Mouse (Mus musculus): ENCODE results near the gene Entpd7. TPM values are rescaled to one million over a fixed set of nuclear protein-coding genes. Genes with fewer than 3 reads are reported as not detected.

The Entpd7 gene
- polyA plus RNA-seq, 1 experiment from 2014 or later: 10.3 TPM

DNA sequence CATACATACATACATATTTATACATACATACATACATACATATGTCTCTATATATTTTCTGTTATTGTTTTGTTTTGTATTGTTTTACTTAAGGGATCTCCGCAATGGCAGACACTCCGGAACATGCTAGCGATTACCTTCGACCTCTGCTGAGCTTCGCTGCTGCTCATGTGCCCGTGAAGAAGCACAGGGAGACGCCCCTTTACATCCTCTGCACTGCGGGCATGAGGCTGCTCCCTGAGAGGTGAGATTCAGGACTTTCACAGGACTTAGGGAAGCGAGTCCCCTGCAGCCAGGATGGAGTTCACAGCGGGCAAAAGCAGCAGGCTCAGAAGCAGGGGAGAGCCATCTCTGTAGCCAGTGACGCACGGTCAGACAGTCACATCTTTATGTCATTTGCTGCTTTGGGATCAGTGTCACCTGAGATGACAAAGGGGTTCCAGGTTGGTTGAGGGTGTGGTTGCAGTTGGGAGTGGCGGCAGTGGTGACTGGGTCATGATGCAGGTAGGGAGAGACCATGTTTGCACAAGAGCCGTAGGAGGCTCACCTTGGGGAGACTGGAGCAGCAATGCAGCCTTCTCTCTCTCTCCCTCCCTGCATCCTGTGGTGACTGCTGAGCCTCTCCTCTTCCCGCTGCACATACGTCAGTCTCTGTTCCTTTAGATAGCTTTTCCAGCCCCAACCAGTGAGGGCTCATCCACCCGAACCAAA lies 15.5 kb downstream of the Entpd7 start:
- H3K9me3 ChIP-seq: no peaks in the 10 kb centered on the region
- no peak overlapping the region for H3K4me3 ChIP-seq
- H3K27me3 ChIP-seq: no peaks in the 10 kb centered on the region
- no peak for ATAC-seq (ENCODE audit: insufficient number of reproducible peaks, insufficient read depth, low FRiP score, low TSS enrichment, low read depth)
- no peak overlapping the region for H3K4me2 ChIP-seq
- WGBS: 87% methylated on average over 17 of the region's 17 CpGs
- no peaks in the 10 kb centered on the region for H3K4me1 ChIP-seq
- H3K9ac ChIP-seq: no peak overlapping the region
- H3K27ac ChIP-seq: no peak overlapping the region
- peaks cover 74% of the 10 kb centered on the region for H3K36me3 ChIP-seq

DNA sequence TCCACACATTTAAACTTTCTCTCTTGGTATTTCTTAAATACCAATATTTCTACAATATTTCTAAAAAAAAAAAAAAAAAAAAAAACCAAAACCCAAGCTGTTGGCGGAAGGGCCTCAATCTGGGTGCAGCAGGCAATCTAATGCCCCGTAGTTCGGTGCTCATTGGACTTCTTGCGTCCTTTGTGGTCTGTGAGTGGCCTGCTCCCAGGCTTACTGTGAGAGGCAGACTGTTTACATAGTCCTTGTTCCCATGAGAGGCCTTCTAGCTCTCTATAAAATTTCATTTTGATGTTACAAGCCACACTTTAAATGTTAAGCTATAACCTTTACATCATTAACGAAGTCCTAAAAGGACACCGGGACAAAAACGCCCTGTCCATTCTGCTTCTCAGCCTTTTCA lies 18.7 kb downstream of the Entpd7 start:
- H3K9me3 ChIP-seq: no peaks in the 10 kb centered on the region
- H3K27me3 ChIP-seq: no peaks in the 10 kb centered on the region
- no peak overlapping the region for H3K9ac ChIP-seq
- ATAC-seq (ENCODE audit: insufficient number of reproducible peaks, insufficient read depth, low FRiP score, low TSS enrichment, low read depth): no peak
- no peak overlapping the region for H3K4me3 ChIP-seq
- no peaks in the 10 kb centered on the region for H3K4me1 ChIP-seq
- H3K27ac ChIP-seq: no peak overlapping the region
- peaks cover 59% of the 10 kb centered on the region for H3K36me3 ChIP-seq
- no peak overlapping the region for H3K4me2 ChIP-seq
- WGBS: 95% methylated on average over 7 of the region's 7 CpGs

DNA sequence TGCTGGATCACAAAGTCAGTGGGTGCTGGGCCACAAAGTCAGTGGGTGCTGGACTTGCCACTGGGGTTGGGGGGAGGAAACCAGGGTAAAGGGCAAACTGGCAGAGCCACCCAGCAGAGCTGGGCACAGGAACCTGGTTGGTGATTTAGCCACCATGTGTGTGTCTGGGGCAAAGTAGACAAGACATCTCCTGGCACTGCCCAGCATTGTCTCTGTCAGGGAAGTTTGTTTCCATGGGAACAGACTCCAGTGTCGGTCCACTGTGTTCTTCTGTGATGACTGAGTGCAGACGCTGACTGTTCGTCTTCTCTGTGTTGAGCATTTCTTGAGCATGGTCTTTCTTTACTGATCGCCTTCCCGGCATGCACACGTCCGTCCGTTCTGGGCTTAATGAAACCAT lies 19.8 kb downstream of the Entpd7 start:
- Histone ChIP-seq H3K27ac (no peak overlapping the region), H3K9ac (no peak overlapping the region), H3K9me3 (no peaks in the 10 kb centered on the region), H3K4me1 (no peaks in the 10 kb centered on the region), H3K4me3 (no peak overlapping the region), H3K36me3 (peaks cover 54% of the 10 kb centered on the region), H3K4me2 (no peak overlapping the region), H3K27me3 (no peaks in the 10 kb centered on the region)
- 80% methylated on average over 8 of the region's 8 CpGs for WGBS
- no peak for ATAC-seq (ENCODE audit: insufficient number of reproducible peaks, insufficient read depth, low FRiP score, low TSS enrichment, low read depth)

- Histone ChIP-seq H3K4me3 (no peak overlapping the region), H3K9me3 (no peaks in the 10 kb centered on the region), H3K27me3 (no peaks in the 10 kb centered on the region), H3K36me3 (peaks cover 38% of the 10 kb centered on the region), H3K4me1 (no peaks in the 10 kb centered on the region), H3K27ac (no peak overlapping the region), H3K4me2 (no peak overlapping the region), H3K9ac (no peak overlapping the region)
- 64% methylated on average over 22 of the region's 22 CpGs for WGBS
- ATAC-seq (ENCODE audit: insufficient number of reproducible peaks, insufficient read depth, low FRiP score, low TSS enrichment, low read depth): no peak
These were observed 21.9 kb downstream of the Entpd7 start for GRCm38 (mm10) chr19:43711159-43711916.

GRCm38 (mm10) chr19:43711971-43712370 lies 22.5 kb downstream of the Entpd7 start:
- Histone ChIP-seq H3K27ac (no peak overlapping the region), H3K4me2 (no peak overlapping the region), H3K9me3 (no peaks in the 10 kb centered on the region), H3K4me3 (no peak overlapping the region), H3K27me3 (no peaks in the 10 kb centered on the region), H3K4me1 (no peaks in the 10 kb centered on the region), H3K9ac (no peak overlapping the region), H3K36me3 (peaks cover 34% of the 10 kb centered on the region)
- ATAC-seq (ENCODE audit: insufficient number of reproducible peaks, insufficient read depth, low FRiP score, low TSS enrichment, low read depth): no peak
- WGBS: 79% methylated on average over 5 of the region's 5 CpGs

- 93% methylated on average over 11 of the region's 11 CpGs for WGBS
- no peak overlapping the region for H3K4me2 ChIP-seq
- peaks cover 72% of the 10 kb centered on the region for H3K36me3 ChIP-seq
- no peak overlapping the region for H3K27ac ChIP-seq
- H3K4me1 ChIP-seq: no peaks in the 10 kb centered on the region
- H3K4me3 ChIP-seq: no peak overlapping the region
- no peak overlapping the region for H3K9ac ChIP-seq
- ATAC-seq (ENCODE audit: insufficient number of reproducible peaks, insufficient read depth, low FRiP score, low TSS enrichment, low read depth): no peak
- no peaks in the 10 kb centered on the region for H3K9me3 ChIP-seq
- no peaks in the 10 kb centered on the region for H3K27me3 ChIP-seq
These were observed 30.6 kb downstream of the Entpd7 start for GRCm38 (mm10) chr19:43720061-43720460.

DNA sequence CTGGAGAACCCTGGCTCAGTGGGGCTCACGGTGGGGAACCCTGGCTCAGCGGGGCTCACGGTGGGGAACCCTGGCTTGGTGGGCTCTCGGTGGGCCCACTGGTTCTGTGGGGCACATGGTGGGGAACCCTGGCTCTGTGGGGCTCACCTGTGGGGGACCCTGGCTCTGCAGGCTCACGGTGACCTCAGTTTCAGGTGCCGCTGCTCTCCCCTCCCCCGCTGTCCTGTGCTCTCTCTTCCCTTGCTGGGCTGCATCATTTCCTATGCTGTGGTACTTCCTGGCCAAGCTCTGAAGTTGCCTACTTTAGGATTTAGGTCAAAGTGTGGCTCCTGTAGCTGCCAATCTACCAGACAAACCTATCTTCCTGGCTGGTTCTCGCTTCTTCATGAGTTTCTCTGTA lies 33.4 kb downstream of the Entpd7 start:
- ATAC-seq (ENCODE audit: insufficient number of reproducible peaks, insufficient read depth, low FRiP score, low TSS enrichment, low read depth): no peak
- peaks cover 88% of the 10 kb centered on the region for H3K36me3 ChIP-seq
- WGBS: 73% methylated on average over 8 of the region's 8 CpGs
- no peak overlapping the region for H3K4me2 ChIP-seq
- no peak overlapping the region for H3K27ac ChIP-seq
- no peaks in the 10 kb centered on the region for H3K4me1 ChIP-seq
- H3K9ac ChIP-seq: no peak overlapping the region
- no peaks in the 10 kb centered on the region for H3K27me3 ChIP-seq
- no peak overlapping the region for H3K4me3 ChIP-seq
- H3K9me3 ChIP-seq: no peaks in the 10 kb centered on the region

DNA sequence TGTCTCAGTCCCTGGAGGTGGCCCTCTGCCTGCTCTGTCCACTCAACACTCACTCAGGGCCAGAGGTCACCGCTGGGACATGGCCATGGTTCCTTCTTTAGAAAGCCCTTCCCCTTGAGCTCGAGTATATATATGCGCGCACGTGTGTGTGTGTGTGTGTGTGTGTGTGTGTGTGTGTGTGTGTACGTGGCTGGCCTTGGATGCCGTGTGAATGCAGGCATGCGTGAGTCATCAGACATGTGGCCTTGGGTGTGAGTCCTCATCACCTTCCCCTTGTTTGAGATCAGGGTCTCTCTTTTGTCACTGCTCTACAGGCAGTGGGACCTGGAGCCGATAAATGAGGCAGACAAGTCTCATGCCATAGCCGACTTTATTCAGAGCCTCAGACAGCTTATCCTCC lies 34.0 kb downstream of the Entpd7 start:
- WGBS: 84% methylated on average over 10 of the region's 10 CpGs
- no peak for ATAC-seq (ENCODE audit: insufficient number of reproducible peaks, insufficient read depth, low FRiP score, low TSS enrichment, low read depth)
- Histone ChIP-seq H3K9me3 (no peaks in the 10 kb centered on the region), H3K27me3 (no peaks in the 10 kb centered on the region), H3K4me1 (no peaks in the 10 kb centered on the region), H3K4me2 (no peak overlapping the region), H3K27ac (no peak overlapping the region), H3K4me3 (no peak overlapping the region), H3K36me3 (peaks cover 88% of the 10 kb centered on the region), H3K9ac (no peak overlapping the region)

DNA sequence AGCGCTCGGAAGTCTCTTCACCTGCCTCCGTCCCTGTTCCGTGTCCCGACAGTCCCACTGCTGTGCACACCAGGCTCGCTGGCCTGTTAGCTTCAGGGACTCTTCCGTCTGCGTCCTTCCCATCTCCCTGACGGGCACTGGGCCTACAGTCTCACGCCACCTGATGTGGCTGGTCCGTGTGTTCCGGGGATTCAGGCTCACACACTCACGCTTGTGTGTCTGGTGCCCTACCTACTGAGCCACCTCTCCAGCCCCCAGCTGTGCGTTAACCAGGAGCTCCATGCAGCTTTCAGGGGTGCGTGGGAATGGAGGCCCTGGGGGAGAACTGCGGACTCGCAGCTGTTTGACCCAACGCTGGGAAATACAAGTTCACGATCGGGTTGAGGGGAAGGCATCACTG lies 34.7 kb downstream of the Entpd7 start:
- WGBS: 93% methylated on average over 20 of the region's 20 CpGs
- no peak for ATAC-seq (ENCODE audit: insufficient number of reproducible peaks, insufficient read depth, low FRiP score, low TSS enrichment, low read depth)
- Histone ChIP-seq H3K4me2 (no peak overlapping the region), H3K4me1 (no peaks in the 10 kb centered on the region), H3K9ac (no peak overlapping the region), H3K27me3 (no peaks in the 10 kb centered on the region), H3K9me3 (no peaks in the 10 kb centered on the region), H3K4me3 (no peak overlapping the region), H3K36me3 (peaks cover 87% of the 10 kb centered on the region), H3K27ac (no peak overlapping the region)

- no peaks in the 10 kb centered on the region for H3K9me3 ChIP-seq
- no peak overlapping the region for H3K27ac ChIP-seq
- peaks cover 3% of the 10 kb centered on the region; the same call in 1 of the 2 replicates for H3K4me1 ChIP-seq
- WGBS: 90% methylated on average over 7 of the region's 7 CpGs
- peaks cover 86% of the 10 kb centered on the region for H3K36me3 ChIP-seq
- H3K27me3 ChIP-seq: no peaks in the 10 kb centered on the region
- no peak for ATAC-seq (ENCODE audit: insufficient number of reproducible peaks, insufficient read depth, low FRiP score, low TSS enrichment, low read depth)
- no peak overlapping the region for H3K9ac ChIP-seq
- H3K4me3 ChIP-seq: no peak overlapping the region
- no peak overlapping the region for H3K4me2 ChIP-seq
These were observed 35.3 kb downstream of the Entpd7 start for GRCm38 (mm10) chr19:43724821-43725220.

- H3K27ac ChIP-seq: no peak overlapping the region
- H3K4me1 ChIP-seq: peaks cover 4% of the 10 kb centered on the region; the same call in 1 of the 2 replicates
- H3K9ac ChIP-seq: no peak overlapping the region
- 94% methylated on average over 15 of the region's 15 CpGs for WGBS
- H3K9me3 ChIP-seq: no peaks in the 10 kb centered on the region
- no peak for ATAC-seq (ENCODE audit: insufficient number of reproducible peaks, insufficient read depth, low FRiP score, low TSS enrichment, low read depth)
- no peaks in the 10 kb centered on the region for H3K27me3 ChIP-seq
- H3K4me3 ChIP-seq: no peak overlapping the region
- peaks cover 77% of the 10 kb centered on the region for H3K36me3 ChIP-seq
- H3K4me2 ChIP-seq: no peak overlapping the region
These were observed 37.2 kb downstream of the Entpd7 start for GRCm38 (mm10) chr19:43726510-43727146.
